Mouse (Mus musculus) myocyte (in vitro differentiated cells): ENCODE measurements around the gene Ptprg. TPM values are rescaled to one million over a fixed set of nuclear protein-coding genes. Genes with fewer than 3 reads are reported as not detected.

Experiments used
- H3K27me3 ChIP-seq: one replicate; pipeline ENCODE4 v1.6.1; 2011; ENCODE audit not compliant: control insufficient read depth, insufficient read depth, insufficient read length
- H3K36me3 ChIP-seq: one replicate; pipeline ENCODE4 v1.6.1; 2011; ENCODE audit not compliant: control insufficient read depth, insufficient read depth
- H3K4me2 ChIP-seq: one replicate; pipeline ENCODE4 v1.6.1; 2011; ENCODE audit warnings: low read depth, control low read depth
- H3K4me3 ChIP-seq: one replicate; pipeline ENCODE4 v1.5.1; 2011; ENCODE audit warnings: mild to moderate bottlenecking, control low read depth, moderate library complexity
- H3K79me2 ChIP-seq: one replicate; pipeline ENCODE4 v1.6.1; 2011; ENCODE audit not compliant: control insufficient read depth, insufficient read depth
- H3ac ChIP-seq: one replicate; pipeline ENCODE4 v1.6.1; 2011; ENCODE audit not compliant: control insufficient read depth, insufficient read length
- CEBPB ChIP-seq: IDR thresholded peaks from 2 replicates; pipeline ENCODE4 v1.6.1; 2011; ENCODE audit warnings: mild to moderate bottlenecking, moderate library complexity; ENCODE audit not compliant: poor library complexity, insufficient read depth, severe bottlenecking
- E2F4 ChIP-seq: IDR thresholded peaks from one replicate; pipeline ENCODE4 v1.6.1; 2011; ENCODE audit warnings: mild to moderate bottlenecking, control low read depth, moderate library complexity; ENCODE audit not compliant: insufficient read depth
- MAX ChIP-seq: IDR thresholded peaks from one replicate; pipeline ENCODE4 v1.6.1; 2011; ENCODE audit warnings: low read depth, mild to moderate bottlenecking, control low read depth
- MYOD1 ChIP-seq, 3 experiments: IDR thresholded peaks; one replicate each; pipeline ENCODE4 v1.6.1; 2011; ENCODE audit warnings: control low read depth in 2 of 3, low read depth in 2 of 3, mild to moderate bottlenecking in 2 of 3, moderate library complexity in 1 of 3; ENCODE audit not compliant: insufficient read length in 2 of 3, control insufficient read depth in 1 of 3
- MYOG ChIP-seq, 3 experiments: IDR thresholded peaks; one replicate each; pipeline ENCODE4 v1.6.1; 2011; ENCODE audit warnings: control low read depth in 2 of 3, low read depth in 2 of 3, mild to moderate bottlenecking in 2 of 3; ENCODE audit not compliant: insufficient read length in 2 of 3, control insufficient read depth in 1 of 3, insufficient read depth in 1 of 3
- POLR2A ChIP-seq: IDR thresholded peaks from one replicate; pipeline ENCODE4 v1.6.1; 2011; ENCODE audit warnings: low read depth, mild to moderate bottlenecking, control low read depth, moderate library complexity; ENCODE audit not compliant: insufficient read length
- POLR2AphosphoS2 ChIP-seq: IDR thresholded peaks from one replicate; pipeline ENCODE4 v1.6.1; 2011; ENCODE audit warnings: low read depth, control low read depth; ENCODE audit not compliant: insufficient read length
- REST ChIP-seq: IDR thresholded peaks from one replicate; pipeline ENCODE4 v1.6.1; 2011; ENCODE audit warnings: mild to moderate bottlenecking, control low read depth, moderate library complexity; ENCODE audit not compliant: insufficient read depth, insufficient read length
- SRF ChIP-seq: IDR thresholded peaks from one replicate; pipeline ENCODE4 v1.6.1; 2011; ENCODE audit warnings: low read depth; ENCODE audit not compliant: control insufficient read depth, insufficient read length
- TCF12 ChIP-seq: IDR thresholded peaks from one replicate; pipeline ENCODE4 v1.6.1; 2011; ENCODE audit warnings: mild to moderate bottlenecking, control low read depth; ENCODE audit not compliant: poor library complexity, insufficient read depth, severe bottlenecking
- TCF3 ChIP-seq: IDR thresholded peaks from one replicate; pipeline ENCODE4 v1.6.1; 2011; ENCODE audit warnings: low read depth, control low read depth; ENCODE audit not compliant: insufficient read length
- USF1 ChIP-seq: IDR thresholded peaks from one replicate; pipeline ENCODE4 v1.6.1; 2011; ENCODE audit warnings: low read depth, mild to moderate bottlenecking, control low read depth, moderate library complexity
- polyA plus RNA-seq: library from polyadenylated mRNA; unstranded; fragments of >200 nt; fragmentation: generic; extraction: Trizol; gene quantifications from one replicate; pipeline ENCODE4 v1.2.1, GENCODE M21; 2012; ENCODE audit warnings: missing spikeins

Gene Ptprg
- polyA plus RNA-seq, 1 experiment: 14.4 TPM

- H3K4me2 ChIP-seq: no peak overlapping the region
- no peak overlapping the region for H3K4me3 ChIP-seq
- no peaks in the 10 kb centered on the region for H3K36me3 ChIP-seq
- H3K79me2 ChIP-seq: peaks cover 13% of the 10 kb centered on the region
- TF ChIP-seq POLR2AphosphoS2 (no peak), SRF (no peak), E2F4 (no peak), TCF12 (no peak), MAX (no peak), REST (no peak), TCF3 (no peak), CEBPB (no peak), USF1 (no peak), MYOG (IDR thresholded peaks at IDR 0.05; ENCODE audit: control insufficient read depth in 1 of 3, insufficient read depth in 1 of 3, insufficient read length in 2 of 3, low read depth in 2 of 3) (no peak), MYOD1 (IDR thresholded peaks at IDR 0.05; ENCODE audit: control insufficient read depth in 1 of 3, insufficient read length in 2 of 3, low read depth in 2 of 3) (no peak), POLR2A (no peak)
- no peak overlapping the region for H3ac ChIP-seq
- H3K27me3 ChIP-seq: no peaks in the 10 kb centered on the region
Observed at GRCm38 (mm10) chr14:11569734-11570133, 16.4 kb downstream of the Ptprg start.

DNA sequence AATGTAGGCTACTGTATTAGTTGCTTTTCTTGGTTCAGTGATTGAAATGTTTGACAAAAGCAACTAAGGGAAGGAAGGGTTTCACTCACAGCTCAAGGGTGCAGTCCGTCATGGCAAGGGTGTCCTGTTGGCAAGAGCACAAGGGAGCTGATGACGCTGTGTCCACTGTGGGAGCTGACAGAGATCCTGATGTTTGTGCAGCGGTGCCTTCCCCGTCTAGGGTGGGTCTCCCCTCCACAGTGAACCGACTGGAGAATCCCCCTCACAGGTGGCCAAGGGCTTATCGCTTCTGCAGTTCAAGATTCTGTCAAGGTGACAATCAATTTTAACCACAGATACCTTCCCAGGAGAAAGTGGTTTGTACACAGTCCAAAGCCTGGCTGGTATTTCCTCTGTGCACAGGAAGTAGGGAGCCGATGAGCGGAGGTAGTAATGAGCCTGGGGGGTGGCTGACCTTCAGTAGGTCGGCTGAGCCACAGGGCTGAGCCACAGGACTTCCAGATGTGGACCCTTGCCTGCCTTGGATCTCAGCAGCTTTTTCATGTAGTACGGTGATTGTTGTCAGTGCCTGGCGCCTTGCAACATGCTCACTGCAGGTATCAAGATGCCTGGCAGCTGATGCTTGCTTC, 18.5 kb downstream of the Ptprg start:
- peaks cover 12% of the 10 kb centered on the region for H3K79me2 ChIP-seq
- H3K4me2 ChIP-seq: no peak overlapping the region
- TF ChIP-seq MYOD1 (IDR thresholded peaks at IDR 0.05; ENCODE audit: control insufficient read depth in 1 of 3, insufficient read length in 2 of 3, low read depth in 2 of 3) (no peak), SRF (no peak), REST (no peak), POLR2AphosphoS2 (no peak), TCF12 (no peak), MAX (no peak), MYOG (IDR thresholded peaks at IDR 0.05; ENCODE audit: control insufficient read depth in 1 of 3, insufficient read depth in 1 of 3, insufficient read length in 2 of 3, low read depth in 2 of 3) (no peak), USF1 (no peak), CEBPB (no peak), E2F4 (no peak), TCF3 (no peak), POLR2A (no peak)
- no peaks in the 10 kb centered on the region for H3K27me3 ChIP-seq
- no peaks in the 10 kb centered on the region for H3K36me3 ChIP-seq
- H3ac ChIP-seq: no peak overlapping the region
- no peak overlapping the region for H3K4me3 ChIP-seq

- Histone ChIP-seq H3ac (no peak overlapping the region), H3K36me3 (no peaks in the 10 kb centered on the region), H3K79me2 (peaks cover 12% of the 10 kb centered on the region), H3K4me3 (no peak overlapping the region), H3K4me2 (no peak overlapping the region), H3K27me3 (no peaks in the 10 kb centered on the region)
- TF ChIP-seq CEBPB (no peak), E2F4 (no peak), SRF (no peak), USF1 (no peak), TCF12 (no peak), TCF3 (no peak), MYOG (IDR thresholded peaks at IDR 0.05; ENCODE audit: control insufficient read depth in 1 of 3, insufficient read depth in 1 of 3, insufficient read length in 2 of 3, low read depth in 2 of 3) (no peak), MYOD1 (IDR thresholded peaks at IDR 0.05; ENCODE audit: control insufficient read depth in 1 of 3, insufficient read length in 2 of 3, low read depth in 2 of 3) (no peak), POLR2A (no peak), REST (no peak), POLR2AphosphoS2 (no peak), MAX (no peak)
Observed at GRCm38 (mm10) chr14:11572395-11572784, 19.1 kb downstream of the Ptprg start.

DNA sequence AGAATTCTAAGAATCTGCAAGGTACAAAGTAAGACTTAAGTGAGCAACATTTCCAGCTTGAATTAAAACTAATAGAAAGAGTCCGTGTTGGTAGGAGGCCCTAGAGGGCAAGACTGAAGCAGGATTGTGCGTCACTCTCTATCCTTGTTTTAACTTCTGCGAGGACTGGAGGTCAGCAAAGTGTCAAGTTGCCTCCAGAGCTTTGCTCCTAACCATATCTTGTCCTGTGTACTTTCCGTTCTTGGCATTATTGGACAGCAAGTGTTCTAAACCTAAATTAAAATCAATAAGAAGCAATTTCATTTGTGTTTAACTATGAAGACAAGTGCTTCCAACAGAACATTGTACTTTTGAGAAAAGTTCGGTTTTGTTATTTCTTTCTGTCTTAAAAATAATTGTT, 20.4 kb downstream of the Ptprg start:
- no peaks in the 10 kb centered on the region for H3K27me3 ChIP-seq
- H3K36me3 ChIP-seq: no peaks in the 10 kb centered on the region
- no peak overlapping the region for H3K4me3 ChIP-seq
- peaks cover 12% of the 10 kb centered on the region for H3K79me2 ChIP-seq
- H3K4me2 ChIP-seq: no peak overlapping the region
- no peak overlapping the region for H3ac ChIP-seq
- no peak for TF ChIP-seq TCF12
- no peak for TF ChIP-seq SRF
- no peak for TF ChIP-seq CEBPB
- no peak for TF ChIP-seq E2F4
- no peak for TF ChIP-seq USF1
- no peak for TF ChIP-seq TCF3
- no peak for TF ChIP-seq REST
- TF ChIP-seq POLR2AphosphoS2: no peak
- no peak for TF ChIP-seq MYOG (IDR thresholded peaks at IDR 0.05; ENCODE audit: control insufficient read depth in 1 of 3, insufficient read depth in 1 of 3, insufficient read length in 2 of 3, low read depth in 2 of 3)
- no peak for TF ChIP-seq MYOD1 (IDR thresholded peaks at IDR 0.05; ENCODE audit: control insufficient read depth in 1 of 3, insufficient read length in 2 of 3, low read depth in 2 of 3)
- TF ChIP-seq POLR2A: no peak
